Mouse (Mus musculus) hindbrain, embryonic 12.5 days (tissue): ENCODE data around the gene Eif4e1b. TPM values are rescaled to one million over a fixed set of nuclear protein-coding genes. Genes with fewer than 3 reads are reported as not detected.
A peak's percentile ranks its signal among the peaks of the same experiment; 100 is the strongest.

Source experiments
- ATAC-seq: fragments of 200-750 bp; cut with Nextera tagmentation; 2 replicates; pipeline ENCODE4 v1.8.0; 2017; ENCODE audit warnings: moderate TSS enrichment; ENCODE audit not compliant: low FRiP score
- H3K27ac ChIP-seq: fragments of 300-500 bp; sonication (generic); 2 replicates; pipeline ENCODE4 v1.5.1; 2016; ENCODE audit warnings: mild to moderate bottlenecking
- H3K27me3 ChIP-seq: fragments of 300-500 bp; sonication (generic); 2 replicates; pipeline ENCODE4 v1.6.1; 2016; ENCODE audit warnings: mild to moderate bottlenecking
- H3K36me3 ChIP-seq: fragments of 300-500 bp; sonication (generic); 2 replicates; pipeline ENCODE4 v1.6.1; 2016; ENCODE audit warnings: mild to moderate bottlenecking
- H3K4me1 ChIP-seq: fragments of 300-500 bp; sonication (generic); 2 replicates; pipeline ENCODE4 v1.6.1; 2016
- H3K4me2 ChIP-seq: fragments of 300-500 bp; sonication (generic); replicated peaks from 2 replicates; pipeline ENCODE4 v1.6.1; 2016; ENCODE audit warnings: mild to moderate bottlenecking
- H3K4me3 ChIP-seq: fragments of 300-500 bp; sonication (generic); 2 replicates; pipeline ENCODE4 v1.5.1; 2016; ENCODE audit warnings: mild to moderate bottlenecking
- H3K9ac ChIP-seq: fragments of 300-500 bp; sonication (generic); 2 replicates; pipeline ENCODE4 v1.6.1; 2016; ENCODE audit warnings: mild to moderate bottlenecking, moderate library complexity
- H3K9me3 ChIP-seq: fragments of 300-500 bp; sonication (generic); replicated peaks from 2 replicates; pipeline ENCODE4 v1.6.1; 2016; ENCODE audit warnings: mild to moderate bottlenecking
- WGBS: fragments of 180-500 bp; shearing (Covaris S2); methylation state at CpG from one replicate; pipeline ENCODE4 v1.1.7; 2016; 5-methylcytosine and 5-hydroxymethylcytosine counted together
- polyA plus RNA-seq: library from polyadenylated mRNA; unstranded; fragments of >200 nt; fragmentation: Nextera tagmentation; extraction: Ambion mirVana; gene quantifications from 2 replicates; pipeline ENCODE4 v1.2.1, GENCODE M21; 2016

The Eif4e1b gene
- not detected in 2 replicates for polyA plus RNA-seq

DNA sequence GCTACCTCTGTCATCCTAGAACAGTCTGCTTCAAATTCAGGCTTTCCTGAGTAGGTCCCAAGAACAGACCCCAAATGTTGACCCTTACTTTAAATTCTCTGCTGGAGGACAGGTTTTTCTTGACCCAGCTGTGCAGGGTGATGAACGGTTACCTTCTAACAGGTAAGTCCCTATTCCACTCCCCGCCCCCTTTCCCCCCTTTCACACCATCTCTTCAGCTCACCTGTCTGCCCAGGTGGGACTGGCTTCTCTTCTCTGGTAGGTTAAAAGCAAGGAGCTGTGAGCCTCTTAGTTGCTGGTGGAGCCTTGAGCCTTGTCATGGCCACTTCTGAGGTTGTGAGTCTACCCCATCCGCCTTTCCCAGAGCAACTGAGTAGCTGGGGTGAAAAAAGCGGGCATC lies at the start of gene Eif4e1b:
TSS of gene Eif4e1b (plus strand) at position 301 of the 400 bp plus-strand sequence.
- H3K27me3 ChIP-seq = peaks cover 4% of the 10 kb centered on the region
- H3K4me3 ChIP-seq = no peak within 1 kb of the TSS
- H3K27ac ChIP-seq = no peak within 1 kb of the TSS
- H3K9ac ChIP-seq = no peak within 1 kb of the TSS
- H3K9me3 ChIP-seq = no peaks in the 10 kb centered on the region
- H3K36me3 ChIP-seq = no peaks in the 10 kb centered on the region
- WGBS = 83% methylated on average over 4 of the region's 4 CpGs
- H3K4me1 ChIP-seq = peaks cover 4% of the 10 kb centered on the region; the same call in 1 of the 2 replicates
- ATAC-seq = no peak
- no peak within 1 kb of the TSS for H3K4me2 ChIP-seq

DNA sequence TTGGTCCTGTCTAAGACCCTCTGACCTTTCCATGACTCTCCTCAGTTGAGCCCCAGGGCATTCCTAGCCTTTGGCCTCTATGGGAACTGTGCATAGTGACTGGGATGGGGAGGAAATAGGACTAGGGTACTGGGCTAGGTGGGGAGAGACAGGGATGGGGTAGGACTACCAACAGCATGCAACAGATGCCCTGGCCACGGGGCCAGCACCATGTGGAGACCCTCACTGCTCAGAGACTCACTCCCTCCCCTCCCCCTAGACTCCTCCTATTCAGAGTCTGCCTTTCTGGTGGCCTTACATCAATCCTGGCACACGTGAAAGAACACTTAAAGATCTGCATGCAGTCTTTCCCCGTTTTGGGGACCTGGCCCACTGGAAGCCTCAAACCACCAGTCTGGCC lies 46.9 kb upstream of the Eif4e1b start:
- peaks cover 18% of the 10 kb centered on the region for H3K4me1 ChIP-seq
- WGBS = 26% methylated on average over 3 of the region's 3 CpGs
- ATAC-seq = no peak; the same call in 1 of the 2 replicates

GRCm38 (mm10) chr13:54737488-54738212 lies 46.1 kb upstream of the Eif4e1b start:
- Histone ChIP-seq H3K27ac (no peak overlapping the region), H3K27me3 (peaks cover 50% of the 10 kb centered on the region), H3K9ac (peak overlapping the region; percentile 48), H3K4me3 (peak overlapping the region; percentile 33), H3K4me1 (peaks cover 18% of the 10 kb centered on the region), H3K4me2 (peak overlapping the region; percentile 48), H3K36me3 (peaks cover 43% of the 10 kb centered on the region), H3K9me3 (no peaks in the 10 kb centered on the region)
- ATAC-seq = peak; percentile 56; the same call in 1 of the 2 replicates
- WGBS = 1% methylated on average over 66 of the region's 87 CpGs

More for the DNA sequence above, 46.9 kb upstream of the Eif4e1b start:
- no peak overlapping the region for H3K9ac ChIP-seq
- H3K4me3 ChIP-seq = no peak overlapping the region
- H3K27me3 ChIP-seq = peaks cover 50% of the 10 kb centered on the region
- no peaks in the 10 kb centered on the region for H3K9me3 ChIP-seq
- H3K4me2 ChIP-seq = peak overlapping the region; percentile 48; the same call in 1 of the 2 replicates
- H3K27ac ChIP-seq = no peak overlapping the region
- H3K36me3 ChIP-seq = peaks cover 43% of the 10 kb centered on the region

DNA sequence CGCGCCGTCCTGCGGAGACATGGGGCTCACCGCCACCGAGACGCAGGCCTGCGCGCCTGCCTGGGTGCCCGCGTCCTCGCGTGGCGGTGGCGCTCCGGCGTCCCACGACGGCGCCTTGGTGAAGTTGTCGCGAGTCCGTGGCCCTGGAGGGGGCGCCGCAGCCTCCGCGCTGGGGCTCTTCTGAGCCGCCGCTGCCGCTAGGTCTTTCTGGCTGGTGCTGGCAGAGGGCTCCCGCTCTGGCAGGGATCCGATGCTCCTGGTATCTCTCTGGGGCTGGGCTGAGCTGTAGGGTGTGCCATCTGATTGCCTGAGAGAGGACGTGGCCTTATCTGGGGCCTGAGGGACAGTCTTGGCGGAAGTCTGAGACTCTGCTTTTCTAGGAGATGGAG lies 45.6 kb upstream of the Eif4e1b start:
- H3K27me3 ChIP-seq = peaks cover 50% of the 10 kb centered on the region
- no peak for ATAC-seq
- peaks cover 43% of the 10 kb centered on the region for H3K36me3 ChIP-seq
- no peaks in the 10 kb centered on the region for H3K9me3 ChIP-seq
- peak overlapping the region; percentile 48 for H3K4me2 ChIP-seq
- H3K9ac ChIP-seq = peak overlapping the region; percentile 48
- peaks cover 18% of the 10 kb centered on the region for H3K4me1 ChIP-seq
- 4% methylated on average over 34 of the region's 34 CpGs for WGBS
- peak overlapping the region; percentile 33 for H3K4me3 ChIP-seq
- no peak overlapping the region for H3K27ac ChIP-seq

- Histone ChIP-seq H3K4me2 (peak overlapping the region; percentile 74; the same call in 1 of the 2 replicates), H3K27me3 (peaks cover 16% of the 10 kb centered on the region), H3K4me1 (peaks cover 47% of the 10 kb centered on the region), H3K27ac (no peak overlapping the region), H3K9me3 (no peaks in the 10 kb centered on the region), H3K4me3 (no peak overlapping the region), H3K36me3 (no peaks in the 10 kb centered on the region), H3K9ac (no peak overlapping the region)
- WGBS = 45% methylated on average over 6 of the region's 6 CpGs
- ATAC-seq = no peak
Measured at GRCm38 (mm10) chr13:54746110-54746509, 37.7 kb upstream of the Eif4e1b start.

DNA sequence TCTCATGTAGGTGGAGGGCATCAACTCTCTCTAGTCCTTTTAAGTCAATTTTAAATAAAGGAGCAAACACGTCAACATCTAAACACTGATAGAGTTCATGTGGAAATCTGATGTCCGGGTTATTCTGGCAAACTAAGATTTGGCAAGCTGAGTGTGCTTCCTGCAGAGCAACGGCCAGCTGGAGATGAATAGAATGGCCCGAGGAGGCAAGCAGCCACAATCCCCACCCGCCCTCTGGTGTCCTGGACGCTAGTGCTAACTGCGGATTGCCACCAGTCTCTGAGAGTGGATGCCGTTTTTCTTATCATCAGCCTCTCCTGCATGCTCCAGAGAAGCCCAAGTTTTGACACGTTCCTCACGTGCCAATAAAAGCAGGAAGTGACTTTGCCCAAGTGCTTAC lies 36.9 kb upstream of the Eif4e1b start:
- ATAC-seq = no peak
- H3K9ac ChIP-seq = no peak overlapping the region
- H3K4me3 ChIP-seq = no peak overlapping the region
- no peaks in the 10 kb centered on the region for H3K36me3 ChIP-seq
- 40% methylated on average over 10 of the region's 10 CpGs for WGBS
- H3K27me3 ChIP-seq = peaks cover 24% of the 10 kb centered on the region
- no peaks in the 10 kb centered on the region for H3K9me3 ChIP-seq
- H3K27ac ChIP-seq = no peak overlapping the region
- H3K4me2 ChIP-seq = peak overlapping the region; percentile 74
- H3K4me1 ChIP-seq = peaks cover 42% of the 10 kb centered on the region

DNA sequence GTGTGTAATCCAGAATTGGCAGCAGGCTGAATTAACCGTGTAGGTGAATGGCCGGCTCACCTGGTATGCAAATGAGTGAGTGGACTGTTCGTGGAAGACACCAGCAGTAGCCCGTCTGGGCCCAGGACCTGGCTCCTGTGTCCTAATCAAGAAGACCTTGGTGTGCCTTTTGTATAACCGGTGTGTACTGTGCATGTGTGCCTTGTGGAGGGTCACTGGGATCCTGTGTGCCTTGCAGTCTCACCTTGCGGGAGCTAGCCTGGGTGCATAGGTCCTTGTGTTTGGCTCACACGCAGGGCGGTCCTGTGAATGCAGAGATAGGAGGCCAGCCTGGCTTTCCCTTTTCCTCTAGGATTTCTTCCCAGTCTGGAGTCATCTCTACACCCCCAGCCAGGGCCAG lies 35.6 kb upstream of the Eif4e1b start:
- no peaks in the 10 kb centered on the region for H3K9me3 ChIP-seq
- H3K36me3 ChIP-seq = no peaks in the 10 kb centered on the region
- peak overlapping the region; percentile 74 for H3K4me3 ChIP-seq
- peak overlapping the region; percentile 23; the same call in 1 of the 2 replicates for H3K27ac ChIP-seq
- peak overlapping the region; percentile 86 for H3K9ac ChIP-seq
- peaks cover 36% of the 10 kb centered on the region for H3K27me3 ChIP-seq
- H3K4me1 ChIP-seq = peaks cover 42% of the 10 kb centered on the region
- peak overlapping the region; percentile 74 for H3K4me2 ChIP-seq
- 87% methylated on average over 8 of the region's 8 CpGs for WGBS
- no peak for ATAC-seq

GRCm38 (mm10) chr13:54748721-54749060 lies 35.1 kb upstream of the Eif4e1b start:
- Histone ChIP-seq H3K4me2 (peak overlapping the region; percentile 74), H3K27ac (peak overlapping the region; percentile 93), H3K9ac (peak overlapping the region; percentile 86), H3K27me3 (peaks cover 38% of the 10 kb centered on the region), H3K4me1 (peaks cover 43% of the 10 kb centered on the region), H3K4me3 (peak overlapping the region; percentile 74), H3K36me3 (no peaks in the 10 kb centered on the region), H3K9me3 (no peaks in the 10 kb centered on the region)
- 42% methylated on average over 10 of the region's 10 CpGs for WGBS
- ATAC-seq = peak; percentile 42

GRCm38 (mm10) chr13:54749061-54749863 lies 34.5 kb upstream of the Eif4e1b start:
- Histone ChIP-seq H3K9me3 (no peaks in the 10 kb centered on the region), H3K36me3 (no peaks in the 10 kb centered on the region), H3K4me2 (peak overlapping the region; percentile 74), H3K27ac (peak overlapping the region; percentile 93), H3K4me3 (peak overlapping the region; percentile 74), H3K27me3 (peaks cover 38% of the 10 kb centered on the region), H3K4me1 (peaks cover 49% of the 10 kb centered on the region), H3K9ac (peak overlapping the region; percentile 86)
- WGBS = 2% methylated on average over 64 of the region's 100 CpGs
- ATAC-seq = peak; percentile 90

- peak within 1 kb of the TSS; percentile 74 for H3K4me3 ChIP-seq
- peak within 1 kb of the TSS; percentile 86 for H3K9ac ChIP-seq
- H3K27me3 ChIP-seq = peaks cover 41% of the 10 kb centered on the region
- ATAC-seq = peak; percentile 78
- peak within 1 kb of the TSS; percentile 74 for H3K4me2 ChIP-seq
- 4% methylated on average over 29 of the region's 29 CpGs for WGBS
- no peaks in the 10 kb centered on the region for H3K9me3 ChIP-seq
- H3K4me1 ChIP-seq = peaks cover 54% of the 10 kb centered on the region
- H3K27ac ChIP-seq = peak within 1 kb of the TSS; percentile 93
- no peaks in the 10 kb centered on the region for H3K36me3 ChIP-seq
Measured at GRCm38 (mm10) chr13:54749864-54750411, 33.9 kb upstream of the Eif4e1b start, which contains the start of gene Gprin1. TSS of gene Gprin1 (minus strand) at chr13:54749874.

DNA sequence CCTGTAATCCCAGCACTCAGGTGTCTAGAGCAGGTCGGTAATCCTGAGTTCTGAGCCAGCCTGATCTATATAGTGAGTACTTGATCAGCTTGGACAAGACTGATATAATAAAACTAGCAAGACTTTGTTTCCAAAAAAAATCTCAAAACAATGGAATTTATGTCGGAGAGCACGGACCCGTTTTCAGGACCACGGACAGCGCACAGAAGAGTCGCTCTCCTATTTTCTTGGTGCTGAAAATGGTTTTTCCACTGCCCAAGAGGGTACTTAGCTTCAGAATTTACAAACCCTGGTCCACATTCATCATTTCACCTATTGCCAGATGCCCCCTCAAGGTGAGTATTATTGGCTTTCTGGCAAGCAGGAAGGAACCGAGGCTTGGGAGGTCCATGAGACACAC lies 33.1 kb upstream of the Eif4e1b start:
- Histone ChIP-seq H3K27ac (no peak overlapping the region), H3K4me3 (no peak overlapping the region), H3K36me3 (no peaks in the 10 kb centered on the region), H3K4me2 (no peak overlapping the region), H3K9me3 (no peaks in the 10 kb centered on the region), H3K9ac (no peak overlapping the region), H3K4me1 (peaks cover 56% of the 10 kb centered on the region), H3K27me3 (peaks cover 47% of the 10 kb centered on the region)
- no peak for ATAC-seq
- WGBS = 2% methylated on average over 8 of the region's 8 CpGs

DNA sequence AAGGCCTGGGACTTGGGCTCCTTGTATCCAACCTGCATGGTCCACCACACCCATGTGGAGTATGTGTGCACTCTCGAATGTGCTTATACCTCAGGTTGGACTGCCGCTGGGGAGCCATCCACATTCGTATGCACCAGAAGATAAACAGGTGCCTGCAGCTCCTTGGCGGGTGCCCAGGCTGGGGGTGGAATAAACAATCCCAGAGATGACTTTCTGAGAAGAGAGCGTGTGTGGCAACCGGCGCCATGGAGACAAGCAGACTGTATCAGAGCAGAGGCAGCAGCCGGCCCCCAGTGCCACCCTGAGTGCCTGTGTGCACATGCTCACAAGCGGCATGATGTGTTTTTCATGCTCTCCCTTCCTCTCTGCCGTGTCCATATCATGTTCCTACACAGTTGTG lies 31.1 kb upstream of the Eif4e1b start:
- Histone ChIP-seq H3K9me3 (no peaks in the 10 kb centered on the region), H3K27ac (no peak overlapping the region), H3K4me1 (peaks cover 44% of the 10 kb centered on the region), H3K36me3 (no peaks in the 10 kb centered on the region), H3K9ac (no peak overlapping the region), H3K4me3 (no peak overlapping the region), H3K4me2 (no peak overlapping the region), H3K27me3 (peaks cover 57% of the 10 kb centered on the region)
- 73% methylated on average over 10 of the region's 10 CpGs for WGBS
- no peak for ATAC-seq
